In the genomic region with DNA sequence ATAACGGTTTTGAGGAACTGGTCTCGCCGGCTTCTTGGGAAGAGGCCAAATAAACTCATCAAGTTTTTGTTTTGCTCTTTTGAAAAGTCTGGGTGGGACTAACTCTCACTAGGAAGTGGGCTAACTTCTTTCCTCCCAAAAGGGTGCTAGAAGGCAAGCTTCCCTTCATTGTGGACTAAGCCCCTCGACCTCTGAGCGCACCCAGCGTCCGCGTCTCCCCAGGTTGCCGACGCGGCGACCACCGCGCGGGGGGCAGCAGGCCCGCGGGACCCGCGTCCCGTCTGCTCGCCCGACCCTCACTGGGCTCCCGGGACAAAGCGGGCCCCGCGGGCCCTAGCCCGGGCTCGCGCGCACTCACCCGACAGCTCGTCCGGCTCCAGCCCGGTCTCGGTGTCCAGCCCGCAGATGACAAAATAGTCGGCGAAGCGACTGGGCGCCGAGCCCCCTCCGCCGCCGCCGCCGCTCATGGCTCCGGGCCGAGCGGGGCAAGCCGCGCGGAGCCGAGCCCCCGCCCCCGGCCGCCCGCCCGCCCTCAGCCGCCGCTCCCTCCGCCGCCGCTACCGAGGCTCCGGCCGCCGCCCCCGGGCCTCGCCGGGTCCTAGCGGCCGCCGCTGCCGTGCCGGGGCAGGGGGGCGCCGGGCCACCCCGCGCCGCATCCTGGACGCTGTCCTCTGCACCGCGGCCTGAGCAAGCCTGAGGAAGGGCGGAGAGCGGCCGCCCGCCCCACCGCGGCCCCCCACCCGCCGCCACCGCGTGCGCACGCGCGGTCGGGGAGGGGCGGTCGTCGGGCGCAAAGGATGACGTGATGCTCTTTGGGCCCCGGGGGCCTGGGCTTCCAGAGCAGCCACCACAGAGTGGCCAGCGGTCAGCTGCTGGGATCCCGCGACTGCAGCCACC, we compare ENCODE assay signal across 8 mouse cellular contexts. TPM values are rescaled to one million over a fixed set of nuclear protein-coding genes. Genes with fewer than 3 reads are reported as not detected.
DNase-seq lines count a peak whose midpoint lies in the region; ATAC-seq and TF ChIP-seq lines count a peak whose summit lies in the region.

A gene (minus strand): TSS at position 755 of the 897 bp plus-strand sequence.

- peak; percentile 84 for TF ChIP-seq POLR2A in cortical plate, adult 2 months (IDR thresholded peaks at IDR 0.05; ENCODE audit: extremely low read depth, insufficient read depth, low read length)

- H3K4me3 ChIP-seq in cortical plate, adult 2 months (ENCODE audit: insufficient read depth, low read length): peak within 1 kb of the TSS; percentile 64

- DNase-seq in adipocyte (ENCODE audit: low spot score): peak; percentile 53
- peak; percentile 79 for DNase-seq in gastrocnemius, postnatal 14 days
- DNase-seq in induced T-regulatory cell, adult 2 months (ENCODE audit: low read depth): peak; percentile 81
- DNase-seq in left cerebral cortex, postnatal 14 days (ENCODE audit: low spot score in 2 of 2): peak; percentile 75 to 80
- peak; percentile 87 for DNase-seq in right cerebral cortex, postnatal 25 days
- DNase-seq in urinary bladder, postnatal 4 days (ENCODE audit: low spot score in 2 of 2): peak; percentile 72 to 76

- TF ChIP-seq CTCF in cortical plate, adult 2 months (IDR thresholded peaks at IDR 0.05; ENCODE audit: extremely low read depth, insufficient read depth, low read length): no peak

- H3K27ac ChIP-seq in cortical plate, adult 2 months (ENCODE audit: insufficient read depth, low read length): peak within 1 kb of the TSS; percentile 97

- H3K4me1 ChIP-seq in cortical plate, adult 2 months (ENCODE audit: control insufficient read depth, insufficient read depth, low read length): peaks cover 8% of the 10 kb centered on the region

- intact Hi-C loops in gastrocnemius, postnatal 14 days (cut with DNase I; ENCODE audit: low total_unique reads): no loop called here
- intact Hi-C loops in left cerebral cortex, postnatal 14 days (cut with DNase I): loop anchor here (2.0 kb wide), 1 partner anchor 59 kb away; a partner anchor contains a TSS

- peak; percentile 64 for ATAC-seq in megakaryocyte-erythroid progenitor cell, adult 5-6 weeks (replicated peaks; ENCODE audit: low FRiP score, low TSS enrichment, poor library complexity, severe bottlenecking)

RNA-seq across cellular contexts. Expression of the gene that starts here (rescaled TPM):
- 214 and 216 TPM in 2 replicates for polyA plus RNA-seq in cortical plate, adult 2 months (2012; rRNA removed)
- total RNA-seq in gastrocnemius, postnatal 14 days (2021): 10 to 100 TPM; 50.2 to 57.4 TPM
- total RNA-seq in left cerebral cortex, postnatal 14 days (2021): 100 to 1,000 TPM; 182 to 186 TPM
- total RNA-seq in megakaryocyte-erythroid progenitor cell, adult 5-6 weeks (2014; fragmentation: Nextera tagmentation): 46.2 and 48.5 TPM in 2 replicates
- total RNA-seq in megakaryocyte-erythroid progenitor cell, adult 5-6 weeks (2017): 41.6 and 54.4 TPM in 2 replicates

Comparison
In these comparisons a context has a peak if more than half of its experiments do, and no peak if none do; other contexts are left out.
1. Peak in every context shown above with its lines: DNase-seq, ATAC-seq, H3K4me3 ChIP-seq and H3K27ac ChIP-seq.